ENCODE assay signal across 8 mouse cellular contexts in the genomic region with DNA sequence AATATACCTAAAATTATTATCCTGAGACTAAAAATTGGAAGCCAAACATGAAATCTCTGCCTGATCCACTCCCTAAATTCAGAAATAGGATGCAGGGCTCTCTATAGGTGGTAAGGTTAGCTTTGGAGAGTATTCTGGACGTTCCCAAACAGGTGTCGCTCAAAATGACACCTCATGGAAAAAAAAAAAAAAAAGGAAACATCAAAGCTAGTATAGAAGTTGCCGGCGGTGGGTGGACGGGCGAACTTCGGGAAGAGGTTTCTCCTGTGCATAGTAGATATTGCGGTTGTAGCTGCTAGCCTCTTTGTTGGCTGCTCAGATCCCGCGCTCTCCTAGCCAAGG. TPM values are rescaled to one million over a fixed set of nuclear protein-coding genes. Genes with fewer than 3 reads are reported as not detected.
DNase-seq lines count a peak whose midpoint lies in the region; ATAC-seq and TF ChIP-seq lines count a peak whose summit lies in the region.

No protein-coding gene starts in this region.

- no peaks in the 10 kb centered on the region for H3K79me2 ChIP-seq in C2C12 (ENCODE audit: control insufficient read depth, insufficient read depth)

- H3K9me3 ChIP-seq in heart, embryonic 10.5 days: no peaks in the 10 kb centered on the region
- H3K9me3 ChIP-seq in forebrain, embryonic 13.5 days (replicated peaks): no peaks in the 10 kb centered on the region
- H3K9me3 ChIP-seq in liver, embryonic 14.5 days (ENCODE audit: control insufficient read depth, low read length): no peaks in the 10 kb centered on the region

- peak overlapping the region; percentile 90 for H3K4me3 ChIP-seq in heart, embryonic 10.5 days
- H3K4me3 ChIP-seq in C2C12 (ENCODE audit: insufficient read depth, poor library complexity, severe bottlenecking): peak overlapping the region; percentile 60
- H3K4me3 ChIP-seq in forebrain, embryonic 13.5 days: peak overlapping the region; percentile 48
- peak overlapping the region; percentile 75 to 79 for H3K4me3 ChIP-seq in liver, embryonic 14.5 days (ENCODE audit: insufficient read depth in 1 of 2, low read depth in 2 of 2, low read length in 2 of 2)

- H3K27ac ChIP-seq in heart, embryonic 10.5 days: peak overlapping the region; percentile 98
- H3K27ac ChIP-seq in forebrain, embryonic 13.5 days: peak overlapping the region; percentile 93
- H3K27ac ChIP-seq in liver, embryonic 14.5 days: peak overlapping the region; percentile 92

- no peak overlapping the region for H3ac ChIP-seq in C2C12 (ENCODE audit: control insufficient read depth, insufficient read length, low read depth)

- no peak for ATAC-seq in forebrain, embryonic 13.5 days
- no peak for ATAC-seq in liver, embryonic 14.5 days (ENCODE audit: insufficient read depth)

- peaks cover 20% of the 10 kb centered on the region for H3K4me1 ChIP-seq in heart, embryonic 10.5 days
- H3K4me1 ChIP-seq in forebrain, embryonic 13.5 days: peaks cover 31% of the 10 kb centered on the region
- peaks cover 2 to 14% of the 10 kb centered on the region in 2 experiments; a peak in 3 of 4 replicates for H3K4me1 ChIP-seq in liver, embryonic 14.5 days (replicated peaks; ENCODE audit: control insufficient read depth in 2 of 2, insufficient read depth in 2 of 2, low read length in 1 of 2)

- H3K27me3 ChIP-seq in heart, embryonic 10.5 days (ENCODE audit: insufficient read depth, poor library complexity, severe bottlenecking): no peaks in the 10 kb centered on the region
- H3K27me3 ChIP-seq in C2C12 (ENCODE audit: control insufficient read depth, insufficient read depth, insufficient read length): no peaks in the 10 kb centered on the region
- no peaks in the 10 kb centered on the region for H3K27me3 ChIP-seq in forebrain, embryonic 13.5 days
- H3K27me3 ChIP-seq in liver, embryonic 14.5 days (ENCODE audit: control insufficient read depth, insufficient read depth, low read length): no peaks in the 10 kb centered on the region

- no peaks in the 10 kb centered on the region for H3K79me3 ChIP-seq in C2C12 (ENCODE audit: low read depth)

- peak overlapping the region; percentile 74 for H3K9ac ChIP-seq in forebrain, embryonic 13.5 days
- peak overlapping the region; percentile 89 for H3K9ac ChIP-seq in liver, embryonic 14.5 days (replicated peaks)

- TF ChIP-seq EP300 in liver, embryonic 14.5 days (IDR thresholded peaks at IDR 0.05; ENCODE audit: low read depth): no peak

- H3K36me3 ChIP-seq in heart, embryonic 10.5 days: no peaks in the 10 kb centered on the region
- no peaks in the 10 kb centered on the region for H3K36me3 ChIP-seq in C2C12 (ENCODE audit: control insufficient read depth, insufficient read depth)
- H3K36me3 ChIP-seq in forebrain, embryonic 13.5 days (ENCODE audit: poor library complexity, severe bottlenecking): no peaks in the 10 kb centered on the region
- no peaks in the 10 kb centered on the region for H3K36me3 ChIP-seq in liver, embryonic 14.5 days (replicated peaks; ENCODE audit: control insufficient read depth, insufficient read depth, low read depth)

- WGBS in heart, embryonic 10.5 days: under 1% methylated on average over 10 of the region's 10 CpGs
- 1% methylated on average over 10 of the region's 10 CpGs for WGBS in forebrain, embryonic 13.5 days
- WGBS in liver, embryonic 14.5 days (ENCODE audit: insufficient replicate concordance): under 1% methylated on average over 10 of the region's 10 CpGs

- TF ChIP-seq CTCF in C2C12 (IDR thresholded peaks at IDR 0.05; ENCODE audit: control insufficient read depth, insufficient read depth, insufficient read length): no peak
- no peak for TF ChIP-seq CTCF in liver, embryonic 14.5 days (IDR thresholded peaks at IDR 0.05; ENCODE audit: low read depth)

- H3K4me2 ChIP-seq in forebrain, embryonic 13.5 days: peak overlapping the region; percentile 50
- peak overlapping the region; percentile 70 for H3K4me2 ChIP-seq in liver, embryonic 14.5 days (ENCODE audit: low read depth)

- DNase-seq in heart, embryonic 10.5 days (ENCODE audit: low spot score): no peak
- DNase-seq in heart, adult 9 months (ENCODE audit: low spot score in 2 of 2): no peak
- DNase-seq in liver, embryonic 14.5 days (ENCODE audit: low read depth in 3 of 3, low spot score in 3 of 3): no peak
- no peak for DNase-seq in ovary, postnatal 36 days (ENCODE audit: low spot score)
- no peak for DNase-seq in testis, postnatal 10 days (ENCODE audit: low spot score)
- no peak for DNase-seq in Muller cell, postnatal 12 days (ENCODE audit: inconsistent ontology term)

TF ChIP-seq in C2C12, 6 proteins besides CTCF, POLR2A, EP300 and RAD21:
- TF ChIP-seq CEBPB (IDR thresholded peaks at IDR 0.05; ENCODE audit: low read depth) (no peak), MYOD1 (IDR thresholded peaks at IDR 0.05; ENCODE audit: control insufficient read depth, insufficient read length, low read depth) (no peak), MYOG (IDR thresholded peaks at IDR 0.05; ENCODE audit: control insufficient read depth, extremely low read depth, insufficient read length) (no peak), USF1 (IDR thresholded peaks at IDR 0.05; ENCODE audit: low read depth) (no peak), FOSL1 (IDR thresholded peaks at IDR 0.05; ENCODE audit: insufficient read depth, low read length, poor library complexity, severe bottlenecking) (no peak), MAX (IDR thresholded peaks at IDR 0.05) (no peak)

RNA-seq across cellular contexts. Expression of a gene that starts 41.1 kb away (rescaled TPM):
- polyA plus RNA-seq in heart, embryonic 10.5 days (2016; fragmentation: Nextera tagmentation; extraction: Ambion mirVana): 13.5 and 16.6 TPM in 2 replicates
- polyA plus RNA-seq in C2C12 (2012; fragmentation: generic; extraction: Trizol): 8.1 TPM
- polyA plus RNA-seq in forebrain, embryonic 13.5 days (2015; fragmentation: Nextera tagmentation; extraction: Ambion mirVana): 16.1 and 16.6 TPM in 2 replicates
- polyA plus RNA-seq in liver, embryonic 14.5 days (2012; rRNA removed): 1.9 and 3.1 TPM in 2 replicates
- polyA plus RNA-seq in liver, embryonic 14.5 days (2014; fragmentation: Nextera tagmentation; extraction: Ambion mirVana): 4.6 and 5.3 TPM in 2 replicates

RNA-seq across cellular contexts. Expression of a gene that starts 41.2 kb away (rescaled TPM):
- 13.1 and 13.3 TPM in 2 replicates for polyA plus RNA-seq in heart, embryonic 10.5 days (2016; fragmentation: Nextera tagmentation; extraction: Ambion mirVana)
- 4.7 TPM for polyA plus RNA-seq in C2C12 (2012; fragmentation: generic; extraction: Trizol)
- 13.6 and 14.5 TPM in 2 replicates for polyA plus RNA-seq in forebrain, embryonic 13.5 days (2015; fragmentation: Nextera tagmentation; extraction: Ambion mirVana)
- polyA plus RNA-seq in liver, embryonic 14.5 days (2012; rRNA removed): 2.7 and 3.9 TPM in 2 replicates
- polyA plus RNA-seq in liver, embryonic 14.5 days (2014; fragmentation: Nextera tagmentation; extraction: Ambion mirVana): 5.2 and 6.3 TPM in 2 replicates
